Mouse (Mus musculus) brain, adult 10 weeks (tissue): Measurements from ENCODE around the gene Rasd2. TPM values are rescaled to one million over a fixed set of nuclear protein-coding genes. Genes with fewer than 3 reads are reported as not detected.

Experiments used
- polyA plus RNA-seq: library from polyadenylated mRNA; stranded (reverse); fragments of 350-450 nt; fragmentation: Illumina TruSeq; extraction: RNeasy Lipid Tissue Mini Kit (QIAGEN cat#74804); gene quantifications from one replicate; pipeline ENCODE4 v1.2.3, GENCODE M21; 2015; ENCODE audit warnings: low read depth, low replicate concordance

Rasd2 gene
- polyA plus RNA-seq = 109 TPM

GRCm38 (mm10) chr8:75213686-75214085 lies at the start of gene Rasd2:
Rasd2 (plus strand) TSS chr8:75213944.

Other genes starting within 250 kb of the Rasd2 start
- 15.4 TPM for gene Hmgxb4, start 220.6 kb upstream of the Rasd2 start, polyA plus RNA-seq
- gene Tom1, start 180.2 kb upstream of the Rasd2 start, polyA plus RNA-seq = 35.3 TPM
- gene Hmox1, start 120.3 kb upstream of the Rasd2 start, polyA plus RNA-seq = 7.3 TPM
- gene Mcm5, start 104.4 kb upstream of the Rasd2 start, polyA plus RNA-seq = 5.5 TPM
- not detected for gene Gm10358, start 192.6 kb downstream of the Rasd2 start, polyA plus RNA-seq
- 0.39 TPM for gene Iqcm, start 234.8 kb downstream of the Rasd2 start, polyA plus RNA-seq